Mouse (Mus musculus) liver, embryonic 14.5 days (tissue): Measurements from ENCODE around the gene Crygd.

Experiments used
- CTCF ChIP-seq: IDR thresholded peaks from 2 replicates; pipeline ENCODE4 v1.5.1; 2016; ENCODE audit warnings: antibody characterized with exemption, low read depth, control low read depth
- EP300 ChIP-seq: IDR thresholded peaks from 2 replicates; pipeline ENCODE4 v1.6.1; 2016; ENCODE audit warnings: antibody characterized with exemption, low read depth

- TF ChIP-seq CTCF (no peak), EP300 (no peak)
These were observed 22.4 kb downstream of the Crygd start for GRCm38 (mm10) chr1:65040806-65041205.
